Mouse (Mus musculus) G1E-ER4 (cell line): ENCODE data around the gene Clec10a. TPM values are rescaled to one million over a fixed set of nuclear protein-coding genes. Genes with fewer than 3 reads are reported as not detected.

ENCODE experiments used
- GATA1 ChIP-seq: IDR thresholded peaks from one replicate; pipeline ENCODE4 v1.8.0; 2012; ENCODE audit warnings: low read length, inconsistent platforms
- polyA plus RNA-seq: library from polyadenylated mRNA; stranded (reverse); fragments of >175 nt; gene quantifications from 2 replicates; pipeline ENCODE4 v1.2.3, GENCODE M21; 2012

Clec10a gene
- polyA plus RNA-seq, 1 experiment: 1.5 TPM

- TF ChIP-seq GATA1: no peak
Measured at GRCm38 (mm10) chr11:70178311-70178710, 22.3 kb downstream of the Clec10a start.

GRCm38 (mm10) chr11:70178756-70179155 lies 22.8 kb downstream of the Clec10a start:
- TF ChIP-seq GATA1: no peak

GRCm38 (mm10) chr11:70179401-70179800 lies 23.4 kb downstream of the Clec10a start:
- TF ChIP-seq GATA1: no peak

GRCm38 (mm10) chr11:70180496-70180895 lies 24.5 kb downstream of the Clec10a start:
- TF ChIP-seq GATA1: no peak

- no peak for TF ChIP-seq GATA1
Measured at GRCm38 (mm10) chr11:70185120-70185519, 29.1 kb downstream of the Clec10a start.

GRCm38 (mm10) chr11:70189319-70190134 lies 33.5 kb downstream of the Clec10a start:
- no peak for TF ChIP-seq GATA1

- no peak for TF ChIP-seq GATA1
Measured at GRCm38 (mm10) chr11:70191188-70191587, 35.2 kb downstream of the Clec10a start.

GRCm38 (mm10) chr11:70192157-70192556 lies 36.2 kb downstream of the Clec10a start:
- no peak for TF ChIP-seq GATA1

- no peak for TF ChIP-seq GATA1
Measured at GRCm38 (mm10) chr11:70193354-70194285, 37.6 kb downstream of the Clec10a start.

- TF ChIP-seq GATA1: no peak
Measured at GRCm38 (mm10) chr11:70198332-70198731, 42.3 kb downstream of the Clec10a start.

- TF ChIP-seq GATA1: no peak
Measured at GRCm38 (mm10) chr11:70199107-70199506, 43.1 kb downstream of the Clec10a start.

- TF ChIP-seq GATA1: no peak
Measured at GRCm38 (mm10) chr11:70200036-70200608, 44.1 kb downstream of the Clec10a start.

GRCm38 (mm10) chr11:70201691-70202090 lies 45.7 kb downstream of the Clec10a start:
- TF ChIP-seq GATA1: no peak

- TF ChIP-seq GATA1: no peak
Measured at GRCm38 (mm10) chr11:70206801-70207200, 50.8 kb downstream of the Clec10a start.

- TF ChIP-seq GATA1: no peak
Measured at GRCm38 (mm10) chr11:70207283-70207682, 51.3 kb downstream of the Clec10a start.
